Mouse (Mus musculus): ENCODE measurements at regions not wholly inside any gene's neighbourhood (a gene's known extent, or its start where the extent isn't known, plus 50 kb on each side); places are given as distances from the start of the nearest gene placed in this dataset.

GRCm38 (mm10) chr4:135002091-135002925, 71.6 kb downstream of the Syf2 start:
- no peak for TF ChIP-seq EP300 (IDR thresholded peaks at IDR 0.05; ENCODE audit: low read depth)
- no peak for TF ChIP-seq CTCF (IDR thresholded peaks at IDR 0.05; ENCODE audit: low read depth)

All from liver, postnatal 0 days (tissue).